Mouse (Mus musculus) inflammation-experienced regulatory T-cells, adult 16 weeks (primary cell): Measurements from ENCODE around the gene Obox2. TPM values are rescaled to one million over a fixed set of nuclear protein-coding genes. Genes with fewer than 3 reads are reported as not detected.

Source experiments
- polyA plus RNA-seq: library from polyadenylated mRNA; unstranded; fragments of 100-300 nt; shearing (Covaris generic); gene quantifications from one replicate; pipeline ENCODE4 v1.2.1, GENCODE M21; 2017

Gene Obox2
- not detected for polyA plus RNA-seq

GRCm38 (mm10) chr7:15388421-15388998 lies at the start of gene Obox2, which contains the start of gene Obox1:
Obox2 (plus strand) TSS chr7:15388721.
Obox1 (plus strand) TSS chr7:15388948.

Other genes starting within 250 kb of the Obox2 start
- gene Obox1, start 227 bp downstream of the Obox2 start, polyA plus RNA-seq: not detected